Mouse (Mus musculus): ENCODE measurements around the gene Pla2r1.

GRCm38 (mm10) chr2:60550521-60550920 lies 2.6 kb downstream of the Pla2r1 start:
- TF ChIP-seq TCF3 (IDR thresholded peaks at IDR 0.05; ENCODE audit: insufficient read length, low read depth) (no peak), POLR2A (IDR thresholded peaks at IDR 0.05; ENCODE audit: insufficient read length, low read depth) (no peak), POLR2AphosphoS2 (IDR thresholded peaks at IDR 0.05; ENCODE audit: insufficient read length, low read depth) (no peak), REST (IDR thresholded peaks at IDR 0.05; ENCODE audit: insufficient read depth, insufficient read length) (no peak), TCF12 (IDR thresholded peaks at IDR 0.05; ENCODE audit: insufficient read depth, poor library complexity, severe bottlenecking) (no peak), SRF (IDR thresholded peaks at IDR 0.05; ENCODE audit: control insufficient read depth, insufficient read length, low read depth) (no peak), MYOD1 (IDR thresholded peaks at IDR 0.05; ENCODE audit: control insufficient read depth in 1 of 3, insufficient read length in 2 of 3, low read depth in 2 of 3) (no peak), CEBPB (IDR thresholded peaks at IDR 0.05; ENCODE audit: insufficient read depth, poor library complexity, severe bottlenecking) (no peak), USF1 (IDR thresholded peaks at IDR 0.05; ENCODE audit: low read depth) (no peak)
